Mouse (Mus musculus) limb, embryonic 10.5 days (tissue): ENCODE measurements around the gene Ankrd28. TPM values are rescaled to one million over a fixed set of nuclear protein-coding genes. Genes with fewer than 3 reads are reported as not detected.
"Not testable (repeated sequence)": the region's sequence is repeated elsewhere in the genome, so short reads cannot be mapped to it uniquely, and the experiment has no call there.

ENCODE experiments used
- DNase-seq: peaks from one replicate; pipeline ENCODE4 v3.0.0-alpha.2; 2017; ENCODE audit warnings: low spot score
- H3K27ac ChIP-seq: fragments of 300-500 bp; sonication (generic); 2 replicates; pipeline ENCODE4 v1.5.1; 2016; ENCODE audit warnings: mild to moderate bottlenecking
- H3K27me3 ChIP-seq: fragments of 300-500 bp; sonication (generic); 2 replicates; pipeline ENCODE4 v1.6.1; 2016; ENCODE audit warnings: low read depth, mild to moderate bottlenecking; ENCODE audit not compliant: poor library complexity, severe bottlenecking
- H3K36me3 ChIP-seq: fragments of 300-500 bp; sonication (generic); 2 replicates; pipeline ENCODE4 v1.6.1; 2016; ENCODE audit warnings: mild to moderate bottlenecking, moderate library complexity
- H3K4me1 ChIP-seq: fragments of 300-500 bp; sonication (generic); 2 replicates; pipeline ENCODE4 v1.6.1; 2016
- H3K4me3 ChIP-seq: fragments of 300-500 bp; sonication (generic); 2 replicates; pipeline ENCODE4 v1.5.1; 2016; ENCODE audit warnings: mild to moderate bottlenecking, moderate library complexity
- H3K9me3 ChIP-seq: fragments of 300-500 bp; sonication (generic); replicated peaks from 2 replicates; pipeline ENCODE4 v1.6.1; 2016; ENCODE audit warnings: mild to moderate bottlenecking
- WGBS: fragments of 180-500 bp; shearing (Covaris S2); methylation state at CpG from one replicate; pipeline ENCODE4 v1.1.7; 2016; 5-methylcytosine and 5-hydroxymethylcytosine counted together
- polyA plus RNA-seq: library from polyadenylated mRNA; unstranded; fragments of >200 nt; fragmentation: Nextera tagmentation; extraction: Ambion mirVana; gene quantifications from 2 replicates; pipeline ENCODE4 v1.2.1, GENCODE M21; 2016

The Ankrd28 gene
- 8.5 and 10.1 TPM in 2 replicates for polyA plus RNA-seq

DNA sequence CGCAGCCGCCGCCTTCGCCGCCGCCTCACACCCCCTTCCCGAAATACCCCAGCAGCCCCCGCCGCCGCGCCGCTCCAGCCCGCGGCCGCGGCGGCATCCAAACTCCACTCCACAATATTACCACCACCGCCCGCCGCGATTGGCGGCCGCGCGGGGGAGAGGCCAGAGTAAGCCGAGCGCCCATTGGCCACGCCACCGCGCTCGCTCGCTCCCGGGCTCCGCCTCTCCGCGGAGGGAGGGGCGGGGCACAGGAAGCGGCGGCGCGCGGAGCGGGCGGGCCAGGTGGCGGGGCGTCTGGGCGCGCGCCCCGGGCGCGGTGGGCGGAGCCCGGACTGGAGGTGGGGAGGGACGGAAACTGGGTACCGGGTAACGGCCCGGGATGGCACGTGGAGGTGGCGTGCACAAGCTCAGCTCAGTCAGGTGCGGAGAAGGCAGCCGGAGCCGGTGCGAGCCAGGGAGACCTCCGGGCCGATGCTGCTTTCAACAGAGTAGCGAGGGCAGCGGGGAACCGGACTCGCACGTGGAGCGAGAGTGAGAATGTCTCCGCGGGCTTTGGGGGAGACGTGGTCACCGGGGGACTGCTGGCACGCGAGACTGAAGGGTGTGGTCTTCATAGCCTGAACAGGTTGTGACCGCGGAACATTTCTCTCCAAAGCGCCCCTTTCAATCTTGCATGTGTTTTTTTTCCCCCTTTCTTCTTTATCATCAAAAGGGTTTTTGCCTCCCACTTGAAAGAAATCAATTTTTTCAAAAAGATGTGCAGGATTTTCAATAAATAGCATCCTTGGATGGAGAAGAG, at the start of gene Ankrd28:
Gene Ankrd28, minus strand, starts transcription at position 81 of the 799 bp plus-strand sequence.
- H3K27ac ChIP-seq = peak within 1 kb of the TSS; percentile 95
- WGBS = under 1% methylated on average over 81 of the region's 81 CpGs
- H3K36me3 ChIP-seq = no peaks in the 10 kb centered on the region
- peak; percentile 96 for DNase-seq
- H3K27me3 ChIP-seq = no peaks in the 10 kb centered on the region
- H3K4me1 ChIP-seq = peaks cover 15% of the 10 kb centered on the region
- H3K4me3 ChIP-seq = peak within 1 kb of the TSS; percentile 99
- H3K9me3 ChIP-seq = no peaks in the 10 kb centered on the region

DNA sequence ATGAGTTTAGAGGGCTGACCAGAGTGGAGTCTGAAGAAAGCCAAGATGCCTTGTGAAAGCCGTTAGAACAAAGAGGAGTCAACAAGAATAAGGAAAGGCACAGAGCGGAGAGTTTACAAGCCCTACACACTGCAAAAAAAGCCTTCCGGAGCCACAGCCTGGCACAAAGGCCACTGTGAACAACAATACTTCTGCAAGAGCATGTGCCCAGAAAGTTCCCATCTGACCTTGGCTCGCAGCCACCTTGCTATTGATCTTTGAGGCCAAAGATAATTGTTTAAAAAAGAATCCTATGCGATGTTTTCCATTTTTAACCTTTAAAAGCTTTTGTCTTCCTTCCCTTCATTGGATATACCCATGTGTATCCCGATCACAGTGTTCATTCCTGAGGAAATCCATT, 49.0 kb upstream of the Ankrd28 start:
- H3K27ac ChIP-seq = no peak overlapping the region
- H3K9me3 ChIP-seq = no peaks in the 10 kb centered on the region
- no peaks in the 10 kb centered on the region for H3K36me3 ChIP-seq
- WGBS = 89% methylated on average over 6 of the region's 6 CpGs
- DNase-seq = no peak
- no peaks in the 10 kb centered on the region for H3K4me1 ChIP-seq
- H3K4me3 ChIP-seq = no peak overlapping the region
- no peaks in the 10 kb centered on the region for H3K27me3 ChIP-seq

DNA sequence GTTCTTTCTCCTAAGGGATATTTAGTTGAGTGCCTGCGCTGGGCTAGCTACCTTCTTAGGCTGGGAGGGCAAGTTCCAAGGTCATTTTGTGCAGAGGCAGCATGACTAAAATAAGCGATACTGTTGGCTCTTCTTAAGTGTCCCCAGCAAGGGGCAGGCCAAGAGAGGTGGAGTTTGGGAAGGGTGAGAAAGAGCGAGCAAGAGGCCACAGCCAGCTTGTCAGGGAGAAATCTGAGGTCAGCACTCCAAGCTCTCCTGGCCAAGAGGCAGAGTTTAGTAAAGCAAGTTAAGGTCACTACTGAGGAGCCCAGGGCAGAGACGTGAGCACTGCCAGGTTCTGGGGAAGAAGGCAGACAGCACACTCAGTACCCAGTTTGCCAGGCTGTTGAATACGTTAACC, 41.7 kb upstream of the Ankrd28 start:
- no peak overlapping the region for H3K27ac ChIP-seq
- DNase-seq = no peak
- 78% methylated on average over 5 of the region's 5 CpGs for WGBS
- H3K4me1 ChIP-seq = no peaks in the 10 kb centered on the region
- H3K36me3 ChIP-seq = no peaks in the 10 kb centered on the region
- no peak overlapping the region for H3K4me3 ChIP-seq
- no peaks in the 10 kb centered on the region for H3K27me3 ChIP-seq
- H3K9me3 ChIP-seq = no peaks in the 10 kb centered on the region

DNA sequence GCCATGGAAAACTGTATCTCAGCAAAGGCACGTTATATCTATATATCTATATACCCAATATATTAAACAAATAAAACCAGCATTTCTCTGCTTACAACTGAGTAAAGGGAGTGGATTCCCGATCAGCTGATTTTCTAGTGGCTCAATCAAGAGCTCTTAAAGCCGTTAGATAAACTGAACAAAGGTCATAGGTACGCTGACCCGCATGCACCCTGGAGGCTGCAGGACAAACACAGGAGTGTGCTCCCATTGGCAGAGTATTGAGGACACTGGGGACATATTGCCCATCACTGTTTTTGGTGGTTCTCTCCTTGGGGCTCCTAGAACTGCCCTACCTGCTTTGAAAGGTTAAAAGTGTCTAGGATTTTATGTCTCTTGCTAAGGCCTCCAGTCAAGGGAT, 40.0 kb upstream of the Ankrd28 start:
- 91% methylated on average over 5 of the region's 5 CpGs for WGBS

DNA sequence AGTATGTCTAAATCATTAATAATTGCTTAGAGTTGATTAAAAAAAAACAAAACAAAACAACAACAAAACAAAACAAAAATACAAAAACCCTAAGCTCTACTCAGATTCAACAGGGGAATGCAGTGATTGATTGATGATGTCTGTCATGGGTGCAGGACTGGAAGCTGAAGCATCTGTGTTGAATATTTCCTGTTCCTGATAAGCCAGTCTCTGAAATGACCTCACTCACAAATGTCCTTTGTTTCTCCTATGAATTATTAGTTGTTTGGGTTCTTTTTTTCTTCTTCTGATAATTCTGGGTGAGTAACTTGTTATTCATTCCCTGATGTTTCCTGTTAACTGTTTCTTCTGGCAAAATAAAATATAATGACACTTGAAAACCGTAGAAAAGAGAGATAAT, 38.1 kb upstream of the Ankrd28 start:
- no peaks in the 10 kb centered on the region for H3K36me3 ChIP-seq
- H3K27me3 ChIP-seq = no peaks in the 10 kb centered on the region
- no peaks in the 10 kb centered on the region for H3K4me1 ChIP-seq
- 75% methylated on average over 1 of the region's 1 CpGs for WGBS
- no peak overlapping the region for H3K4me3 ChIP-seq
- H3K9me3 ChIP-seq = peaks cover 7% of the 10 kb centered on the region; the same call in 1 of the 2 replicates
- DNase-seq = no peak
- no peak overlapping the region for H3K27ac ChIP-seq

More for the DNA sequence above, 40.0 kb upstream of the Ankrd28 start:
- Histone ChIP-seq H3K36me3 (no peaks in the 10 kb centered on the region), H3K27ac (no peak overlapping the region), H3K4me1 (no peaks in the 10 kb centered on the region), H3K27me3 (no peaks in the 10 kb centered on the region), H3K4me3 (no peak overlapping the region), H3K9me3 (peaks cover 7% of the 10 kb centered on the region; the same call in 1 of the 2 replicates)
- no peak for DNase-seq

DNA sequence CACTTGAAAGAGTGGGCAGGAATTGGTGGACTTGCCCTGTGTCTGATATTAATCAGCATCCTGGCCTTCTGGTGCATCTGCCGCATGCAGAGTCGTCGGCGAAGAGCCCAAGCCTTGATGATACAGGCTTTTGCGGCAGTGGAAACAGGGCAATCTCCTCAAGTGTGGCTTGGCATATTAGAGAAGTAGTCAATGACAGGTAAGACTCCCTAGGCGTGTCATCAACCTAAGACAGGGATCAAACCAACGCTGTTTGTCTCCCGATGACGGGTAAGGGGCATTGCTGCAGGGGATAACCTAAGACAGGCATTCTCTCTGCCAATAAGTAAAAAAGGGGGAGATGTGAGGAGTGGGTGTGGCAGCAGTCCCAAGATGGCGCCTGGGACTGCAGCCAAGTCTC, 35.9 kb upstream of the Ankrd28 start:
- not testable (repeated sequence) for H3K27me3 ChIP-seq, H3K9me3 ChIP-seq
- 96% methylated on average over 10 of the region's 10 CpGs for WGBS

DNA sequence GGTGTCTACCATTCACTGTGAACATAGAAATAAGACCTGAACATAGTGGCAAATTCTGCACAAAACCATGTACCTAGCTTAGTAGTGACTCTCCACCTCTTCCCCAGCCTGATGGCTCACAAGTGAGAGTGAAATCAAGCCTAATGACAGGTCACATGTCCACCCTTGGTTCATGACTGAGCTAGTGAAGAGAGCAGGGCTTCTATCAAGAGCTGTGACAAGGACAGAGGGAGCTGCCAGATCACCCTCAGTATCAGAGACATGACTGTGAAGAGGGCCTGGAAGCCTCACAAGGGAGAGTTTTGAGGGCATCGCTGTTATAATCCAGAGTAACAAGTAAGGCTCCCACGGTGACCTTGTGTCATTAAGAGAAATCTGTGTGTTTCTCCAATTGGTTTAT, 28.2 kb upstream of the Ankrd28 start:
- no peak for DNase-seq
- Histone ChIP-seq H3K27me3 (no peaks in the 10 kb centered on the region), H3K27ac (no peak overlapping the region), H3K9me3 (no peaks in the 10 kb centered on the region), H3K4me1 (no peaks in the 10 kb centered on the region), H3K36me3 (no peaks in the 10 kb centered on the region), H3K4me3 (no peak overlapping the region)
- 95% methylated on average over 2 of the region's 2 CpGs for WGBS

More for the DNA sequence above, 35.9 kb upstream of the Ankrd28 start:
- H3K4me1 ChIP-seq, H3K4me3 ChIP-seq, H3K36me3 ChIP-seq, DNase-seq, H3K27ac ChIP-seq: not testable (repeated sequence)

DNA sequence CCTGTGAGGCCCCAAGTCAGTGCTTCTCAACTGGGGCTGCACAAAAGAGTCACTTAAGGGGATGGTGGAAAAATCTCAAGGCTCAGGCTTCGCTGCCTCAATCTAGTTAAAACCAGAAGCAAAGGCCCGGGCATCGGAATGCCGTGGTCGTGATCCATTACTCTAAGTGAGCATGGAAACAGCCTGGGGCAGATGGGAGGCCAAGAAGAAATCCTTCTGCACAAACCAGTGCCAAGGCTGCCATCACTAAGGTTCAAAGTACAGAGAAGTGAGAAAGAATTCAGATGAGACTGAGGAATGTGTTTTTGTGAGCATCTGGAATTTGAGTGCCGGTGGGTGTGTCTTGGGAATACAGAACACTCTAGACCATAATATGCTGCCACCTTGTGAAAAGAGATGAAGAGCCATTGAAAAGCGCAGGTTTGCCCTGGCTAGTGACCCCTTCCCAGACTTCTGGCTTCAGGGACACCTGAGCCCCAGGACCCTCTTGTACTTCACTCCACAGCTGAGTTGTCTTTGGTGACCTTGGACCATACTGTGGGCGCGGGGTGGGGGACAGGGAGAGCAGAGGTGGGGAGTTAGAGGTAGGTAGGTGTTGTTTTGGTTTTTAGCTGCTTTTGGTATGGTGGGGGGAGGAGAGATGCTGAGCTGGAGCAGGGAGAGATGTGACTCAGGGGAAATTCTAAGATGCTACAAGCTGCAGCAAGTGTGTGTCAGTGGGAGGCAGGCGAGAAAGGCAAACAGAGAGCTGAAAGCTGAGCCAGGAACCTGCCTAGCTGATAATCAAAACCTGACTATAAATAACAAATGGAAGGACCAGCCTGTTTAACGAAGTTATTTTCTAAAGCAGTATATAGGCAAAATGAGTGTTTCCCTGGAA, 26.9 kb upstream of the Ankrd28 start:
- no peaks in the 10 kb centered on the region for H3K4me1 ChIP-seq
- H3K9me3 ChIP-seq = no peaks in the 10 kb centered on the region
- 82% methylated on average over 11 of the region's 11 CpGs for WGBS
- no peak overlapping the region for H3K4me3 ChIP-seq
- H3K27ac ChIP-seq = no peak overlapping the region
- no peaks in the 10 kb centered on the region for H3K27me3 ChIP-seq
- no peak for DNase-seq
- H3K36me3 ChIP-seq = no peaks in the 10 kb centered on the region

DNA sequence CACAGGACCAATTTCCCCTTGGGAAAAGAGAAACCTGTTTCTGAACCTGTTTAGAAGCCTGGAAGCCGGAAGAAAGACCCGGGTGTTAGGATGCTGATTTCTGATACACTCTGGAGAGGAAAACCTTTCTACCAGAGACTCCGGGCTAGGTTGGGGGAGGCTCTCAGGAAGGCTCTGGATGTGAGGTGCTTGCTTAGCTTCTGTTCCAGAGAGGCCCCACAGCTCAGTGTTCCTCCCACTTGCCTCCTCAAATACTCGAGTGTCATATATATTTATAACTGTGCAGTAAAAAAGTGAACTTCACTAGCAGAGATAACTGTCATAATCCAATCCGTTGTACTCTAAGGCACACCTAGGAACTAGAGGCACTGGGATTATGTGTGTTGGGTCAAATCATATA, 25.6 kb upstream of the Ankrd28 start:
- no peak overlapping the region for H3K27ac ChIP-seq
- H3K4me3 ChIP-seq = no peak overlapping the region
- H3K9me3 ChIP-seq = no peaks in the 10 kb centered on the region
- no peak for DNase-seq
- 84% methylated on average over 5 of the region's 5 CpGs for WGBS
- no peaks in the 10 kb centered on the region for H3K4me1 ChIP-seq
- no peaks in the 10 kb centered on the region for H3K27me3 ChIP-seq
- no peaks in the 10 kb centered on the region for H3K36me3 ChIP-seq

DNA sequence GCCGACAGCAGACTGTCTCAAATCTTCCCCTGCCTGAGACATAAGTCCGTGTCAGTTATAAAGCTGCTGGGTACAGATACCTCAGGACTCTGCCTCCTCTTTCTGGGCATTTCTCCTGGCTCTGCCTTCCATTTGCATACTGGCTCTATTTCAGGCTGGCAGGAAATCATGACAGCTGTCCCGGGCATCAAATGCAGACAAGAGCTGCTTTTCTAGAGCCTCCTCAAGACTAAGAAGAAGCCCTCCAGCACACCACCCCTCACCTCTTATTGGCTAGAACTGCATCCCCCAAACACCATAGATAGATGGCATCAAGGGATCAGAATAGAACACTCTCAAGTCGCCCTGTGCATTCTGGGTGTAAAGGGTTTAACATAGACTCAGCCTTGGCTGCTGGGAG, 24.2 kb upstream of the Ankrd28 start:
- Histone ChIP-seq H3K27ac (no peak overlapping the region), H3K9me3 (no peaks in the 10 kb centered on the region), H3K4me3 (no peak overlapping the region), H3K4me1 (no peaks in the 10 kb centered on the region), H3K27me3 (no peaks in the 10 kb centered on the region), H3K36me3 (no peaks in the 10 kb centered on the region)
- WGBS = 80% methylated on average over 4 of the region's 4 CpGs
- no peak for DNase-seq

DNA sequence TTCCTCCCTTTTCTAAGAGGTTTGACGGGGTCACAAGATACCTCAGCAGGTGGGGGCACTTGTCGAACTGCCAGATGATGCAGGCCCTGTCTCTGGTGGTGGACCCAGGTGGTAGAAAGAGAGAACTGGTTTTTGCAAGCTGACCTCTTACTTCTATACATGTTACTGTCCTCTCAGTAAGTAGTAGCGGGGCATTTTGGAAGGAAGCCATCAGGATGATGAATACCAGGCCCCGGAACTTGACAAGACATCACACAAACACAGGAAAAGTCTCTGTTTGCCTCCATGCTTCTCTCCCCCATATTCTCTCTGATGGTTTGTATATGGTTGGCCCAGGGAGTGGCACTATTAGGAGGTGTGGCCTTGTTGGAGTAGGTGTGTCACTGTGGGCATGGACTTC, 13.1 kb upstream of the Ankrd28 start:
- H3K9me3 ChIP-seq = no peaks in the 10 kb centered on the region
- H3K27me3 ChIP-seq = no peaks in the 10 kb centered on the region
- no peaks in the 10 kb centered on the region for H3K36me3 ChIP-seq
- no peak overlapping the region for H3K27ac ChIP-seq
- H3K4me1 ChIP-seq = no peaks in the 10 kb centered on the region
- DNase-seq = no peak
- 75% methylated on average over 4 of the region's 4 CpGs for WGBS
- no peak overlapping the region for H3K4me3 ChIP-seq

DNA sequence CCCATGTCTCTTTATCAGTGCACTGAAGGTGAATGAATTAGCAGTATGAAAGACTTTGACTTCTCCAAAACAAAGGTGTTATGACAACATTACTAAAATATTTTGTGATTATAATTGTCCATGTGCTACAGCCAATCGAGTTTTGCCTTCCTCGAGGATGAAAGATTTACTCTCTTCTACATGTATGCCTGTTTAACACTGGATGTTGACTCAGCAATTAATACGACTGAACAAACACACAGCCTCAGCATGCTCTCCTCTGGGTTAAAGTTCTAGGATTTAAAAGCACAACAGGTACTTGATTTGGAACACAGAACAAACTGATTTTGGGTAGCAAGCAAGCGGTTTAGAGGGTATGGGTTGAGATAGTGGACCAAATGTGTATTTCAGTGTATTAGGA, 1.6 kb upstream of the Ankrd28 start:
- no peaks in the 10 kb centered on the region for H3K36me3 ChIP-seq
- no peak overlapping the region for H3K27ac ChIP-seq
- no peak for DNase-seq
- WGBS = 85% methylated on average over 4 of the region's 4 CpGs
- H3K4me1 ChIP-seq = peaks cover 15% of the 10 kb centered on the region
- no peaks in the 10 kb centered on the region; the same call in 1 of the 2 replicates for H3K9me3 ChIP-seq
- no peaks in the 10 kb centered on the region for H3K27me3 ChIP-seq
- H3K4me3 ChIP-seq = no peak overlapping the region

DNA sequence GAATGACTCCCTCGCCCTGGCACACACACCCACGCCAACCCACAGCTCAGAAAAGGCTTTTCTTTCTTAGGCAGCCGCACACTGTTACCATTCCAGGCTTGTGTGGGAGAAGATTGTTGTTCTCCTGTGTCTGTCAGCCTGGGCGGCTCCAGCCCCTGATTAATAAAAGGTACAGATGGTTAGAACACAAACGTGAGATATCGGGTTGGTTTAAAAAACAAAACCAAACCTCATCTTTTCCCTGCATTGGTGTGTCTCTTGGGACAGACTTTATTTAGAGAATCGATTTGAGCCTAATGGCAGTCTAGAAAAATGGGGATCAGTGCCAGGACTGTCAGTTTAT, 890 bp upstream of the Ankrd28 start:
- 15% methylated on average over 7 of the region's 7 CpGs for WGBS
- peak; percentile 35 for DNase-seq
- H3K27ac ChIP-seq = peak overlapping the region; percentile 95

More for the DNA sequence above, 890 bp upstream of the Ankrd28 start:
- H3K27me3 ChIP-seq = no peaks in the 10 kb centered on the region
- no peaks in the 10 kb centered on the region for H3K36me3 ChIP-seq
- no peaks in the 10 kb centered on the region for H3K9me3 ChIP-seq
- H3K4me3 ChIP-seq = peak overlapping the region; percentile 99
- H3K4me1 ChIP-seq = peaks cover 15% of the 10 kb centered on the region
